Mouse (Mus musculus) olfactory bulb, adult 2 months (tissue): ENCODE data around the gene Fbxo21.

Experiments
- CTCF ChIP-seq: fragments of 200-500 bp; IDR thresholded peaks from 2 replicates; pipeline ENCODE4 v1.5.1; 2012; ENCODE audit warnings: low read depth, mild to moderate bottlenecking, low read length, moderate library complexity; ENCODE audit not compliant: insufficient read depth
- POLR2A ChIP-seq: fragments of 200-500 bp; IDR thresholded peaks from 2 replicates; pipeline ENCODE4 v1.6.1; 2012; ENCODE audit warnings: mild to moderate bottlenecking, low read depth, low read length, moderate library complexity; ENCODE audit not compliant: insufficient read depth

DNA sequence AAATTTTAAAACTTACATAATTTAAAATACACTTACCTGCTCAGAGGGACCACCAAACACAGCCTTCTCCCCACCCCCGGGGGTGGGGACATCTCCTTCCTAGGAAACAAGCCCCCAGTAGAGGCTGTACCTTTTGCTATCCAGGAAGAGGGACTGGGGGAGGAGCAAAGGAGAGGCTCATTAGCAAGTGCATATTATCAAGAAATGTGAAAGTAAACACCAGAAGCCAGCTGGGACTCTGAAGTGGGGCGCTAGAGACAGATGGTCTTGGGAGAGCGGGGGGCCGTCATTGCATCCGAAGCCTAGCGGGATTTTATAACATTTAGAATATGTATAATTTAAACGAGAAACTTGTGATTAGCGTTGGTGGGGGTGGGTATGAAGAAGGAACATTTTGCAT lies 37.1 kb upstream of the Fbxo21 start:
- TF ChIP-seq POLR2A (no peak), CTCF (no peak)
